Comparison of ENCODE assay signal across 8 mouse cellular contexts in genomic region chr19:25268532-25268931, GRCm38 (mm10). TPM values are rescaled to one million over a fixed set of nuclear protein-coding genes. Genes with fewer than 3 reads are reported as not detected.
DNase-seq lines count a peak whose midpoint lies in the region; ATAC-seq lines count a peak whose summit lies in the region.

No protein-coding gene starts in this region.

- DNase-seq in cerebellum, adult 11 months, result peak; percentile 17
- peak; percentile 77 for DNase-seq in 416B (ENCODE audit: low read depth)
- DNase-seq in kidney, postnatal 36 days, result peak; percentile 92 to 93
- peak; percentile 51 for DNase-seq in lung, postnatal 25 days (ENCODE audit: low spot score)
- no peak for DNase-seq in embryo, embryonic 11 days
- no peak for DNase-seq in T-cell, adult 2 months (ENCODE audit: low spot score)

- no peak for ATAC-seq in cerebellum, adult (ENCODE audit: insufficient number of reproducible peaks, low FRiP score, low TSS enrichment)
- ATAC-seq in common myeloid progenitor, adult 5-6 weeks (replicated peaks; ENCODE audit: low read depth, poor library complexity, severe bottlenecking), result 0 out of 2 replicates have a peak, but pooled peaks have one; percentile 45

RNA-seq across cellular contexts. Expression of gene Kank1, which starts 31.8 kb away (rescaled TPM):
- total RNA-seq in common myeloid progenitor, adult 5-6 weeks (2017), result not detected in 2 replicates

Comparison
In these comparisons a context has a peak if more than half of its experiments do, and no peak if none do; other contexts are left out.
1. DNase-seq: peak in cerebellum, adult 11 months (single experiment), 416B (single experiment), kidney, postnatal 36 days (2 of 2) and lung, postnatal 25 days (single experiment); none in embryo, embryonic 11 days (single experiment) and T-cell, adult 2 months (single experiment).